Mouse (Mus musculus): ENCODE results near the gene E130116L18Rik. TPM values are rescaled to one million over a fixed set of nuclear protein-coding genes. Genes with fewer than 3 reads are reported as not detected.
"Not testable (repeated sequence)": the region's sequence is repeated elsewhere in the genome, so short reads cannot be mapped to it uniquely, and the experiment has no call there.

The E130116L18Rik gene
- not detected in 2 replicates for total RNA-seq (2015; ENCODE audit: low replicate concordance)
- not detected in 2 replicates for total RNA-seq (2017; ENCODE audit: low replicate concordance)

DNA sequence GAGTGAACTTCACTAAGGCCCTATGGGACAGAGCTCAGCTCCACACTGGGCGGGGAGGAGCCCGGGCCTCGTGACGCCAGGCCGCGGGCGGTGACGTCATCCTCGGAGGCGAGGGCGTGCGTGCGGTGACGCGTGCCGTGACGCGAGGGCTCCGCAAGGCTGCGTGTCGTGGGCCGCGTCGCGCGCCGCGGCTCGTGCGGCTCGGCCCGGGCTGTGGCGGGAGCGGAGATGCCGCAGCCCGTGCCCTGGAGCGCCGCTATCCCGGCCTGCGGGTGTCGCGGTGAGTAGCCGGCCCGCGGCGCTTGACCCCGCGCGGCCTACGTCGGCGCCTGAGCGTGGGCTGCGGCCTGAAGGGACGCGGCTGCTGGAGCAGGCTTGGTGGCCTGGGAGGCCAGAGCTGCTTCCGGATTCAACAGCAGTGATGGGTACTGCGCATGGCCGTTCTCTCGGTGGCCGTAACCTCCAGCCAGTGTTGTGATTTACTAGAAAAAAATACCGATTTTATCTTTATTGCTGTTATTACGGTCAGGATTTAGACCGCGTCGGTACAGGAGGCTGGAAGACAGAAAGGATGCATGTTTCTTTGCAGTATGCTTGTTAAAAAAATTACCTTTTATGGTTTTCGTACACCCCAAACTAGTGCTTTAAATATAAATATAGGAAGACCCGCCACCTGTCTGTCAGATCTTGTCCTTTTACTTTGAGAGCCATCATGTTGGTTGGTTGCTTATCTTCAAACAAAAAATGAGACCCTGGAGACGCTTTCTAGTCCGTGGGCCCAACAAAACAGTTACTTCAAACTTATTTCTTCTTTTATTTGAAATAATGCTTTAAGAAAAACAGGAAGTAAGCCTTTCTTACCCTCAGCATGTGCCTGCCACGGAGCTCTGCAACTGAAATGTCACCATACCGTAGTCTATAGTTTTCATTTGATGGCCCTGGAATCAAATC is at the start of gene E130116L18Rik:
TSS of gene E130116L18Rik (minus strand) at position 402 of the 951 bp plus-strand sequence.
- no peak for ATAC-seq (replicated peaks; ENCODE audit: low FRiP score, poor library complexity, severe bottlenecking)

DNA sequence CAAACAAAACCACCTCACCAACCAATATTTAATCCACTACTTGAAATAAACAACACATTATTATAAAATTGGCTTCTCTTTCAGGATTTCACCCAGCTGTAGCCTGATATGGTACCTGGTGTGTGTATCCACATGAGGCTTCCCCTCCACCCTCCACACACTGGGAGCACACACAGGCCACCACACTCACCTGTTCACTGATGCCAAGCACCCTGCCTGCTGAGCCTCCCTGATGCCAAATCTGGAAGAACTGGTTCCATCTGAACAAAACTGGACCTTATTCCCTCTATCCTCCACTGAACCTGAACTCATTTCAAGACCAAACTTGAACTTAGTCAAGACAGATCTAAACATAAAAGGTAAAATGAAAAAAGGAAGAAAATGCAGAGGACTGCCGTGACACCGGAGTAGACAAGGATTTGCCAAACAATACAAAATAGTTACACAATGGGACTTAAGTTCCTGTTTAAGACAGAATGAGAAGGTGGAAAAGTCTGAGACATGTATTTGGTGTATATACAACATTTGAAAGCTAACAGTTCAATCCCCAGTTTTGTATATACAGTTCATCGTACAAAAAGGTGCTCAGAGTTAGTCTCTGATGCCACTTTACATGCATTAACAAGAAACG is 45.4 kb upstream of the E130116L18Rik start:
- no peak for ATAC-seq (replicated peaks; ENCODE audit: low FRiP score, poor library complexity, severe bottlenecking)

DNA sequence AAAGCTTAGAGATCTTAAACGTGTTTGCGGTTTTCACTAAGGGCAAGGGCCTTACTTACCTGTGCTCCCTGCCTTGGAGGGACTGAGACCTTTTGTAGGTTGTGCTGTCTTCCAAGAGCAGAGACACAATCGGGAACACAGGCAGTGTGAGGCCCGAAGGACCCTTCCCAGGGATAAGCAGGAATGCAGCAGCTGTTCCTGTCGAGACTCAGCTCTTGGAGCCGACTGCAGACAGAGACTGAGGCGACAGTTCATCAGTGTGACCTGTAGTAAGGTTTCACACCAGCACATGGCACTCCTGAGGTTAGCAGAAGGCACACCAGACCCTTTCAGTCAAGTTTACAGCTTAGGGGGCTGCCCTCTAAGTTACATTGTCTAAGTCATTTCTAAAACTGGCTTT is 39.3 kb upstream of the E130116L18Rik start:
- no peak for ATAC-seq (replicated peaks; ENCODE audit: low FRiP score, poor library complexity, severe bottlenecking)

DNA sequence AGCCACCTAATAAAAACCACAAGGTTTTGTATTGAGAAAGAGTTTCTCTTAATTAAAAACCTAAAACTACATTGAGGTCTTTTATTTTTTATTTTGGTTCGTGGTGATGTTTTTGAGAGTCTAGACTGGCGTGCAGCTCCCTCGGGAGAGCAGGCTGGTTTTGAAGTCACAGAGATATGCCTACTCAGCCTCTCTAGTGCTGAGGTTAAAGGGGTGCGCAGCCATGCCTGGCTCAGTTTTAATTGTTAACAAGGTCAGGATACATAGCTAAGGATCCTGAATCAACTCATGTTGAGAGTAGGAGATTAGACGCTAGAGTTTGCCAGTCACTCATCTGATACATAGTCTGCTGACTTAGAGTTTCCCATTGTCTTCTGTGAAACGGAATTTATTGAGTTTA is 38.5 kb upstream of the E130116L18Rik start:
- ATAC-seq (replicated peaks; ENCODE audit: low FRiP score, poor library complexity, severe bottlenecking) = no peak

DNA sequence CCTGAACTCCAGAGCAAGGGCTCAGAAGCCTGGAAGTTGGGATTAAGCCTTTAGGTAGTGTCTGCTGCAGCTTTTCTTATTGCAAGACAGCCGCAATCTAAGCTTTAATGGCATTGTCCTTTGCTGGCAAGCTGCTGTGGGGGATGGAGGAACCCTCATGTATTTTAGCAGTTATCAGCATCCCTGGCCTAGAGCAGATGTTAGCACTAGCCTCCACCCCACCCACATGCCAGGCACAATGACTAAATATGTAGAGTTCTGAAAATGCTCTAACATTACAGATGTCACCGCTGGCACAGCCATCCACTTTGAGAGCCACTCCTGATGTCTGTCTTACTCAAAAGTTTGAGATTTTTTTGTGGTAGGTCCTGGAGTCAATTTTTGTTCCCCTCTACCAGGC is 33.7 kb upstream of the E130116L18Rik start:
- no peak for ATAC-seq (replicated peaks; ENCODE audit: low FRiP score, poor library complexity, severe bottlenecking)

DNA sequence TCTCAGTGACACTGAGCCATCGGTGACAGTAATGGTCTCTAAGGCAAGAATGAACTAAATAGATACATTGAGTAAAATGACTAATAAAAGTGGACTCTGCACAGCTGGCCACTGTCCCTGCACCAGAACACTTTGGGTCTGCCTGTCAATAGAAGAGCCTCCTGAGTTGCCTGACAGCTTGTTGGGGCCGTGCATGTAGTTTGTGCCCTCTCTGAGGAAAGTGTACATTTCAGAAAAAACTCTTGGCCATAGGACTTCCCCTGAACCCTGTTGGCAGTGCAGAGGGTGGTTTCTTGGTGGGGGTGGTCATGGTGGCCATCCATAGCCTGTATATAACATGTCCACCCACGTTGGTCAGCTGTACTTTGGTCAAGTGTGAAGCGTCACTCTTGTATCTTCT is 31.5 kb upstream of the E130116L18Rik start:
- ATAC-seq (replicated peaks; ENCODE audit: low FRiP score, poor library complexity, severe bottlenecking) = no peak

DNA sequence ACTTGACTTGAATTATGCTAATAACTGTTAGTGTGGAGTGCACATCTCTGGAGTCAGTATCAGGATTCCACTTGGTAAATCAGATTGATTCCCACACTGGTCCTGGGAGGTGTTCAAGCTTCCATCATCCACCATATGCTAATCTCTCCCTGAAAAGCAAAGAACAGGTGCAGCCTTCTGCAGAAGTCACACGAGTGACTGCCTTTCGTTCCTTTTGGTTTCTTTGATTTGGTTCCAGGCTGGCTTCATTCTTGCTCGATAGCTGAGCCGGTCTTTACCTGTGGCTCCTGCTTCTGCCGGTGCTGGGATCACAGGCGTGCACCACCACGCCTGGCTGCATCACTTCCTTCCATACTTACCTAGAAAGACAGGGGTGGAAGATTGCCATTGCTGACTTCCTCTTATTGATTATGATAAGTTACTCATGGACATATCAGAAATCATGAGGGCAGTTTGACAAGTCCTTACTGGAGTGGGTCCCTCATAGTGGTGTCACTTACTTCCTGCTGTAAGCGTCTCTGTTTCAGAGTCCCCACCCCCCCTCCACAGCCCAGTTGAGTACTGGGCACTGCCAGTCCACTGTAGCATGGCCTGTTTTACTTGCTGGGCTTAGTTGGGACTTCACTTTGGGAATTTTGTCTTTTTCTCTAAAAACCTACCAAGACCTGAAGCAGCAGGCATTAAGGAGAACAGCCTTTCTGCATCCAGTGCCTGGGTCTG is 30.0 kb upstream of the E130116L18Rik start:
- ATAC-seq (replicated peaks; ENCODE audit: low FRiP score, poor library complexity, severe bottlenecking) = no peak

DNA sequence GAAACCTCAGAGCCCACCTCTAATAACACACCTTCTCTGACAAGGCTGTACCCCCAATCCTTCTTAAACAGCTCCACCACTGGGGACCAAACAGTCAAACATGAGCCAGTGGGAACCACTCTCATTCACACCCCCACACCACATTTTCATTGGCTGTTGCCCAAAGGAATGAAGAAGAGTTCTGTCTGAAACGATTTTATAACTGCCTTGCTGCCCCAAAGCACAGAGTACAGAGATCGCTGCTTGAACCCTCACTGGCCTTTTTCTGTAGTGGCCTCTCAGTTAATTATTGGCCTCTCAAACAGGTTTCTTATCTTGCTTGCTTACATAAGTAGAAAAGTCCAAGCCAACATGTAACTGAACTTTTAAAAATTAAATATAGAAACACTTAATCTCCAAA is 29.5 kb upstream of the E130116L18Rik start:
- ATAC-seq (replicated peaks; ENCODE audit: low FRiP score, poor library complexity, severe bottlenecking) = no peak

DNA sequence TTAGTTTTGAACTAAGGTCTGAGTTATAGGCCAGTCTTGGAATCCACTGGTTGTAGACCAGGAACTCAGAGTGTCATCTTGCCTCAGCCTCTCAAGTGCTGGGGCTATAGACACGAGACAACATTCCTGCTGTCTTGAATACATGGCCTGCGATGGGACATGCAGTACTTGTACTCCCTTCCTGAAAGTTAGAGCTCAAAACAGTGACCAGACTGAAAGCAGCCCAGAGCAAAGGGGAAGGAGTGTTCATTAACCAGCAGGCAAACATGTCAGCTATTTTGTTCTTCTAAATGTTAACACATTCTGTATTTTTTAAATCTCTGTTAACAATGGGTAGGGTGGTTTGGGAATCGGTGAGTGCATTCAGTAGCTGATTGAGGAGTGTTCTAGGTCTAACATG is 24.1 kb upstream of the E130116L18Rik start:
- ATAC-seq (replicated peaks; ENCODE audit: low FRiP score, poor library complexity, severe bottlenecking) = no peak

DNA sequence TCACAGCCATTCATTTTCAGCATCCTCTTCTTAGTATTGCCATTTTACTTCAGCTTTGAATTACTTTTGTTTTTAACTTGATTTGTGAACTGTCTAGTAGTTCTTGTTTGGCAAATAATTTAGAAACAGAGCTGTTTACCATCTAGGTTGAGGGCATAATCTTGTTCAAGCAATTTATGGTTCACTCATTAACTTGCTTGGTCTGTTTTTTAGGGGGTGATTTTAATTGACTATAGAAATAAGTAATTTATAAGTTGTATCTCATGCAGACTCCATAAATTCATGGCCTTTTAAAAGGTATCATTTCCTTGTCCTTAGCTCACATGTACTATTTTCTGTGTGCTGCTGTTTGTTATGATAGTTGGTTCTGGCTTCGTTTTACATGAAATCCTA is 23.5 kb upstream of the E130116L18Rik start:
- ATAC-seq (replicated peaks; ENCODE audit: low FRiP score, poor library complexity, severe bottlenecking) = no peak

DNA sequence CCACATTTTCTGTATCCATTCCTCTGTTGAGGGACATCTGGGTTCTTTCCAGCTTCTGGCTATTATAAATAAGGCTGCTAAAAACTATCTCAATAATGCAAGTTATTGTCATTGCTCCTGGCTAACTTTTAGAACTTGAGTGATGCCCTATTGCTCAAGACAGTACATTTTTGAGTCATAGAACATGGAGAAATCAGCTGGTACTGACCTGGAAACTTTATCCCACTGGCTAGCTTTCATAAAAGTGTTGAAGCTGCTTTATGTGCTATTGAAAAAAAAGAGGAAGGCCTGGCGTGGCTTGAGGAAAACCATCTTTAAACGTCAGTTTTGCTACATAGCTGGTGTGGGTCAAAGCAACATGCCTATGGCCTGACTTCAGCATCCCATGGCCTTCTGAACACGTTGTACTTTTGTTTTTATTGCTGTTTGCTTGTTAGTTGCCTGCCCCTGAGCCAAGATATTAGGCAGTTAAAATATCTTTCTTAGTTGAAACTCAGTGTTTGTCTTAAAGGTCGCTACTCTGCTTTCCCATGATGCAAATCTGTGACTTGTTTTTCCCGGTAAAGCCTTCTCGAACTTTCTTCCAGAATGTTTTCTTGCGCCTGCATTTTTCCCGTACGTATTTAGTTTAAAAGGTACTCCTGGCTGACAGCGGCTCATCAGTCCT is 23.0 kb upstream of the E130116L18Rik start:
- no peak for ATAC-seq (replicated peaks; ENCODE audit: low FRiP score, poor library complexity, severe bottlenecking)

DNA sequence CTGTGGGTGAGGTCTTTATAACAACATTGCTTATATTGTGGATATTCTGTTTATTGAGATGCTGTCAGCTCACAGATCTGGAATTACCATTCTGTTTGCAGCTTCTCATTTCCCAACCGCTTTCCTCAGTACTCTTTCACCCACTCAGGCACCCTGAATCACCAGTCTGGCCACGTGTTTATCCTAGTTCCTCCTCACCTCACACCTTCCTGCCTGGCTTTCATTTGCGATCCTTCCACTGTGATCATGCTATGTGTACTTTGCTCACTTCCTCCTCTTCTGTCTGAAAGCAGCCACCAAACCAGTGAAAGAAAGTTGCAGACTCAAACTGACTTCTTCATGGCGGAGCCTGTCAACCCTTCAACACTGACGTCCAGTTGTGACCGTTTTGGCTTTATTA is 20.1 kb upstream of the E130116L18Rik start:
- no peak for ATAC-seq (replicated peaks; ENCODE audit: low FRiP score, poor library complexity, severe bottlenecking)

DNA sequence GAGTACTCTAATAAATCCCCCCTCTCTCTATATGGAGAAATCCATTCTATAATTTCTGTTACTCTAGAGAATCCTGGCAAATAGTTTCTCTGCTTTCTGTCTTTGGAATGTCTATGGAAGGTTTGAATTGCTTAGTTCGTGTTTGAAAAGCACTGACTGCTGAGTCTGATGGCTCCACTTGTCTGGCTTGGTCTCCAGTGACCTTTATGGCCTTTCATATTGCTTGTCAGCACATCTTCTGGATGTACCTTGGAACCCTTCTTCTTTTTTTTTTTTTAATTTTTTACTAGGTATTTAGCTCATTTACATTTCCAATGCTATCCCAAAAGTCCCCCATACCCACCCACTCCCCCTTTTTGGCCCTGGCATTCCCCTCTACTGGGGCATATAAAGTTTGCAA is 1.4 kb upstream of the E130116L18Rik start:
- not testable (repeated sequence) for ATAC-seq (replicated peaks; ENCODE audit: low FRiP score, poor library complexity, severe bottlenecking)

DNA sequence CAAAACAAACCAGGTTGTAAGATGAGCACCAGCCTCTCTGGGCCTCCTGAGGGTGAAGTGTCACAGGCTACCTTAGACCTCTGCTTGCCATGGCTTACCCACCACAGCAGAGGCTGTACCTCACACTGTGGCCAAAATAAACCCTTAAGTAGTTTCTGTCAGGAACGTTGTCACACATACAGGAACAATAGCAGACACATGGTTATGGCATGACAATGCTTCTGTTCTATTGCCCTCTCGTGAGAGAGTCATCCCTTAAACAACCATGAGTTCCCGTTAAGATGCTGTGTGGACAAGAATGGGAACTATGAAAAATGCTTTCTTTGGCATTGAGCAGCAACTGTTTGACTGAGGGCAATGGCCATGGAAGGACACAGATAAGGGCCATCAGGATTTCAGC is 1.3 kb downstream of the E130116L18Rik start, which contains the start of gene Galnt11:
TSS of gene Galnt11 (plus strand) at position 301 of the 400 bp plus-strand sequence.
- no peak for ATAC-seq (replicated peaks; ENCODE audit: low FRiP score, poor library complexity, severe bottlenecking)

DNA sequence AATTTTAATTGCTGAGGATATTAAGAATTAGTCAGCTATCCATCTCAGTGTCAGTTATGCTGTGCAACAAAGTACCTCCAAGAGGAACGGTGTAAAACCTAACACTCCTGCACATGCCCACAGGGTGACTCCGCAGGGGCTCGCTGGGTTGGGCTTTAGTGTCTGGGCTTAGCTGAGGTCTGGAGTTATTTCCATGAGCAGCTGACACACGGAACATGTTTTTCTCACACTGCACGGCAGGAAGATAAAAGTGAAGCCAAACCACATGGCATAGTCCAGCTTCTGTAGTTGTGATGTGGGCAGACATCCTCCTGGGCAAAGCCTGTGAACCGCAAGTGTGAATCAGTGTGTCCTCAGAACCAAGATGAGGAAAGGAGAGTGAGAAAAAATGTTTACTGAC is 7.9 kb downstream of the E130116L18Rik start:
- no peak for ATAC-seq (replicated peaks; ENCODE audit: low FRiP score, poor library complexity, severe bottlenecking)

DNA sequence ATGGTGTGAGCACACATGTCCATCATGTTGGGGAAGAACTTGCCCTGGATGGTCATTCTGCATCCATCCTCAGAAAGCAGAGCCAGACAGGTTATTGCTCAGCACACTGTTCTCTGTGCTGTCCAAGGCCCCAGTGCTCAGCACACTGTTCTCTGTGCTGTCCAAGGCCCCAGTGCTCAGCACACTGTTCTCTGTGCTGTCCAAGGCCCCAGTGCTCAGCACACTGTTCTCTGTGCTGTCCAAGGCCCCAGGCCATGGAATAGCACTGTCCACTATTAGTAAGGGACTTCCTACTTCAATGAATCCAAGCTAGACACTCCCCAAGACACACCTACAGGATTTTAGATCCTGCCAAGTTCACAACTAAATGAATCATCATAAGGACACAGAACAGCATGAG is 9.7 kb downstream of the E130116L18Rik start:
- ATAC-seq (replicated peaks; ENCODE audit: low FRiP score, poor library complexity, severe bottlenecking) = not testable (repeated sequence)

DNA sequence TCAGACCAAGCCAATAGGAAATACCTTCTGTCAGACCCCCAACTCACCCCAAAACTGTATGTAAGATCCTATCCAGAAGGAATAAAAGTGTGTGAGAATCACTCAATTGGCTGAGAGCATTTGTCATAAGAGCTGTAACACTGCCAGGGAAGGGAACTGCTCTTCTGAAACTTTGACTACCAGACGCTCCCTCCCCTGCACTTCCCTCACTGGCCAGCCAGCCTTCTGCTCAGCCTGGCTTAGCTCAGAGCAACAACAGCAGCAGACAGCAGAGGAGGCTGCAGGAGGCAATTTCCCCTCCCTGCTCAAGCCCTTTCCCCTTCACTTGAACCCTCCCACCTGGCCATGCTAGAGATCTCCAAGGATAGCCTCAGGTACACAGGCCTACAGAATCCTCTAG is 11.1 kb downstream of the E130116L18Rik start:
- ATAC-seq (replicated peaks; ENCODE audit: low FRiP score, poor library complexity, severe bottlenecking) = no peak

DNA sequence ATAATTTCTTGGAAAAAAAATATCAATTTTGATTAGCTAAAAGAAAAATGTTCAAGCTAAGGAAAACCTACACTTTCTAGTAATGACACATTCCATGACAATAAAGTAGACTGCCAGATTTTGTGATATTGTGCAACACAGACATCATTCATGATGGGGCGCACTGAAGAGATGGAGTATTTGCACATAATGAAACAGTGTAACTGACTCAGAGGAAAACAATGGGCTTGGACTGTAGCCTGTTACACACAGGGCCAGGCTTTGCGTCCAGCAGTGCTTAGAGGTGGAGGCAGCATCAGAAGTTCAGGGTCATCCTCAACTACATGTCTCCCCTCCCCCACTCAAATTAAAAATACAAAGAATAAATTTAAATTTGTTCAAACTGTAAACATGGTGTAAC is 32.4 kb downstream of the E130116L18Rik start:
- ATAC-seq (replicated peaks; ENCODE audit: low FRiP score, poor library complexity, severe bottlenecking) = no peak

DNA sequence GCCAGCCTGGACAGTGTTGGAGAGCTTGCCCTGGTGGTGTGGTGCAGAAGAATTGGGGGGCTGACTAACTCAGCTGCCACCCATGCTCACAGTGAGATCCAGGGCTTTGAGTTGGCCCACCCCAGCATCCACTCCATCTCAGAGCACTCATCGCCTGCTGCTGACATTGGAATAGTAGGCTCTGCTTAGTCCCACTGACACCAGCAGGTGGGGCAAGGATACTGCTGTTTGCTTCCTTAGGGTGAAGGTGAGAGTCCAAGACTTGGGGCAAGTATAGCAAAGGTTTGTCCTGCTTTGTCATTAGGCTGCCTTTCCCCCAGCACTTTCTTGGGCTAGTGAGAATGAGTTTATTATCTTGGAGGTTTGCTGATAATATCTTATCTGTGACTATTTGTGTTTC is 34.2 kb downstream of the E130116L18Rik start:
- ATAC-seq (replicated peaks; ENCODE audit: low FRiP score, poor library complexity, severe bottlenecking) = no peak

DNA sequence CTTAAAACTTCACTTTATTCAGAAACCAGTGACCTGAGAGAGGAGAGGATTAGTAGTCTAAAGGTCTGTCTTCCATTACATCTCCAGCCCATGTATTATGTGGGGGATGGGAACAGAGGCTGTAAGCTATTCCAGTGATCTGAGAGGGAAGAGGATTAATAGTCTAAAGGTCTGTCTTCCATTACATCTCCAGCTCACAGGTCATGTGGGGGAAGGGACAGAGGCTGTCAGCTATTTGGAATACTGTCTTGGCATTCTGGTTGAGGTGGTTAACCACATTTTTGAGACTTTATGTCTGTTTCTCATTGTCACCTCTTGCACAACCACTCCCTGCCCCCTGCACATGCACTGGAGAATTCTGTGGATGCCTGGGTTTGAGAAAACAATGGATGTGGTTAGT is 35.2 kb downstream of the E130116L18Rik start:
- ATAC-seq (replicated peaks; ENCODE audit: low FRiP score, poor library complexity, severe bottlenecking) = no peak
